Mouse (Mus musculus) retina, adult 2 months (tissue): ENCODE measurements around the gene Olfr92.

Source experiments
- DNase-seq: peaks from one replicate; pipeline ENCODE4 v3.0.0-alpha.2; 2012; ENCODE audit warnings: low read depth, low spot score

Olfr92 gene

GRCm38 (mm10) chr17:37063063-37063462 is 56.8 kb downstream of the Olfr92 start:
- DNase-seq: no peak

GRCm38 (mm10) chr17:37062101-37062641 is 57.7 kb downstream of the Olfr92 start:
- DNase-seq: no peak

- DNase-seq: no peak
These were observed 58.5 kb downstream of the Olfr92 start for GRCm38 (mm10) chr17:37061435-37061834.
